Mouse (Mus musculus) forebrain, embryonic 16.5 days (tissue): ENCODE measurements around the gene Ptgis. TPM values are rescaled to one million over a fixed set of nuclear protein-coding genes. Genes with fewer than 3 reads are reported as not detected.
A peak's percentile ranks its signal among the peaks of the same experiment; 100 is the strongest.

ENCODE experiments used
- ATAC-seq: fragments of 200-750 bp; cut with Nextera tagmentation; 2 replicates; pipeline ENCODE4 v1.8.0; 2017; ENCODE audit warnings: mild to moderate bottlenecking, moderate library complexity
- H3K27ac ChIP-seq: fragments of 300-500 bp; sonication (generic); 2 replicates; pipeline ENCODE4 v1.5.1; 2014; ENCODE audit warnings: low read length, control low read depth
- H3K27me3 ChIP-seq: fragments of 300-500 bp; sonication (generic); replicated peaks from 2 replicates; pipeline ENCODE4 v1.6.1; 2014; ENCODE audit warnings: low read length; ENCODE audit not compliant: control insufficient read depth, insufficient read depth
- H3K36me3 ChIP-seq: fragments of 300-500 bp; sonication (generic); 2 replicates; pipeline ENCODE4 v1.6.1; 2014; ENCODE audit not compliant: control insufficient read depth, insufficient read depth
- H3K4me1 ChIP-seq: fragments of 300-500 bp; sonication (generic); replicated peaks from 2 replicates; pipeline ENCODE4 v1.6.1; 2014; ENCODE audit warnings: low read length; ENCODE audit not compliant: control insufficient read depth, insufficient read depth
- H3K4me2 ChIP-seq: fragments of 300-500 bp; sonication (generic); 2 replicates; pipeline ENCODE4 v1.6.1; 2014; ENCODE audit warnings: mild to moderate bottlenecking, low read length, control low read depth
- H3K4me3 ChIP-seq: fragments of 300-500 bp; sonication (generic); replicated peaks from 2 replicates; pipeline ENCODE4 v1.5.1; 2014; ENCODE audit warnings: mild to moderate bottlenecking, low read length, control low read depth
- H3K9ac ChIP-seq: fragments of 300-500 bp; sonication (generic); replicated peaks from 2 replicates; pipeline ENCODE4 v1.6.1; 2014; ENCODE audit warnings: low read depth, low read length, control low read depth
- H3K9me3 ChIP-seq: fragments of 300-500 bp; sonication (generic); 2 replicates; pipeline ENCODE4 v1.6.1; 2016; ENCODE audit warnings: low read length; ENCODE audit not compliant: control insufficient read depth
- WGBS: fragments of 180-500 bp; shearing (Covaris S2); extraction: QIAGEN DNeasy Blood & Tissue Kit; methylation state at CpG from one replicate; pipeline ENCODE4 v1.1.7; 2014; 5-methylcytosine and 5-hydroxymethylcytosine counted together
- polyA plus RNA-seq: library from polyadenylated mRNA; unstranded; fragments of >200 nt; fragmentation: Nextera tagmentation; extraction: Ambion mirVana; gene quantifications from 2 replicates; pipeline ENCODE4 v1.2.1, GENCODE M21; 2015

The Ptgis gene
- polyA plus RNA-seq, 1 experiment from 2014 or later: 3.1 TPM

- WGBS: 21% methylated on average over 7 of the region's 7 CpGs
- Histone ChIP-seq H3K27ac (no peak overlapping the region), H3K9me3 (no peaks in the 10 kb centered on the region), H3K4me1 (no peaks in the 10 kb centered on the region), H3K9ac (no peak overlapping the region), H3K27me3 (no peaks in the 10 kb centered on the region), H3K4me3 (no peak overlapping the region), H3K36me3 (no peaks in the 10 kb centered on the region), H3K4me2 (no peak overlapping the region)
- ATAC-seq: no peak
Observed at GRCm38 (mm10) chr2:167222152-167222551, 18.3 kb downstream of the Ptgis start.

- Histone ChIP-seq H3K27me3 (no peaks in the 10 kb centered on the region), H3K4me3 (no peak overlapping the region), H3K4me2 (no peak overlapping the region), H3K27ac (no peak overlapping the region), H3K4me1 (no peaks in the 10 kb centered on the region), H3K9me3 (no peaks in the 10 kb centered on the region), H3K9ac (no peak overlapping the region), H3K36me3 (no peaks in the 10 kb centered on the region)
- WGBS: 85% methylated on average over 13 of the region's 13 CpGs
- ATAC-seq: no peak
Observed at GRCm38 (mm10) chr2:167221159-167221845, 19.1 kb downstream of the Ptgis start.

GRCm38 (mm10) chr2:167220736-167221135 is 19.7 kb downstream of the Ptgis start:
- Histone ChIP-seq H3K27me3 (no peaks in the 10 kb centered on the region), H3K4me1 (no peaks in the 10 kb centered on the region), H3K4me2 (no peak overlapping the region), H3K9ac (no peak overlapping the region), H3K9me3 (no peaks in the 10 kb centered on the region), H3K4me3 (no peak overlapping the region), H3K27ac (no peak overlapping the region), H3K36me3 (no peaks in the 10 kb centered on the region)
- ATAC-seq: no peak
- 84% methylated on average over 5 of the region's 5 CpGs for WGBS

GRCm38 (mm10) chr2:167219154-167219775 is 21.1 kb downstream of the Ptgis start:
- no peak overlapping the region for H3K4me2 ChIP-seq
- WGBS: 41% methylated on average over 8 of the region's 8 CpGs
- H3K4me1 ChIP-seq: no peaks in the 10 kb centered on the region
- H3K27ac ChIP-seq: no peak overlapping the region
- H3K4me3 ChIP-seq: no peak overlapping the region
- H3K36me3 ChIP-seq: no peaks in the 10 kb centered on the region
- no peaks in the 10 kb centered on the region for H3K9me3 ChIP-seq
- no peak overlapping the region for H3K9ac ChIP-seq
- H3K27me3 ChIP-seq: no peaks in the 10 kb centered on the region
- peak; percentile 95 for ATAC-seq

GRCm38 (mm10) chr2:167213666-167214065 is 26.7 kb downstream of the Ptgis start:
- no peak overlapping the region for H3K27ac ChIP-seq
- H3K9me3 ChIP-seq: no peaks in the 10 kb centered on the region
- no peaks in the 10 kb centered on the region for H3K4me1 ChIP-seq
- H3K27me3 ChIP-seq: no peaks in the 10 kb centered on the region
- H3K4me3 ChIP-seq: no peak overlapping the region
- ATAC-seq: no peak
- H3K4me2 ChIP-seq: no peak overlapping the region
- H3K36me3 ChIP-seq: no peaks in the 10 kb centered on the region
- 95% methylated on average over 12 of the region's 12 CpGs for WGBS
- no peak overlapping the region for H3K9ac ChIP-seq

- 90% methylated on average over 3 of the region's 3 CpGs for WGBS
- Histone ChIP-seq H3K4me2 (no peak overlapping the region), H3K36me3 (no peaks in the 10 kb centered on the region), H3K9ac (no peak overlapping the region), H3K27ac (no peak overlapping the region), H3K4me1 (no peaks in the 10 kb centered on the region), H3K27me3 (no peaks in the 10 kb centered on the region), H3K9me3 (no peaks in the 10 kb centered on the region), H3K4me3 (no peak overlapping the region)
- no peak for ATAC-seq
Observed at GRCm38 (mm10) chr2:167213076-167213475, 27.3 kb downstream of the Ptgis start.

GRCm38 (mm10) chr2:167212551-167212950 is 27.9 kb downstream of the Ptgis start:
- ATAC-seq: no peak
- Histone ChIP-seq H3K9ac (no peak overlapping the region), H3K36me3 (no peaks in the 10 kb centered on the region), H3K4me1 (no peaks in the 10 kb centered on the region), H3K4me3 (no peak overlapping the region), H3K27ac (no peak overlapping the region), H3K4me2 (no peak overlapping the region), H3K9me3 (no peaks in the 10 kb centered on the region), H3K27me3 (no peaks in the 10 kb centered on the region)
- WGBS: 93% methylated on average over 6 of the region's 6 CpGs

- Histone ChIP-seq H3K4me2 (no peak overlapping the region), H3K4me3 (no peak overlapping the region), H3K4me1 (no peaks in the 10 kb centered on the region), H3K9me3 (no peaks in the 10 kb centered on the region), H3K27ac (no peak overlapping the region), H3K9ac (no peak overlapping the region), H3K36me3 (no peaks in the 10 kb centered on the region), H3K27me3 (no peaks in the 10 kb centered on the region)
- no peak for ATAC-seq
- WGBS: 92% methylated on average over 3 of the region's 3 CpGs
Observed at GRCm38 (mm10) chr2:167212089-167212488, 28.3 kb downstream of the Ptgis start.

GRCm38 (mm10) chr2:167209900-167210299 is 30.5 kb downstream of the Ptgis start:
- H3K27me3 ChIP-seq: no peaks in the 10 kb centered on the region
- H3K4me2 ChIP-seq: no peak overlapping the region
- H3K36me3 ChIP-seq: no peaks in the 10 kb centered on the region
- H3K9ac ChIP-seq: no peak overlapping the region
- H3K27ac ChIP-seq: no peak overlapping the region
- no peak overlapping the region for H3K4me3 ChIP-seq
- 72% methylated on average over 9 of the region's 9 CpGs for whole genome bisulfite sequencing
- no peaks in the 10 kb centered on the region for H3K9me3 ChIP-seq
- no peak for ATAC-seq
- H3K4me1 ChIP-seq: no peaks in the 10 kb centered on the region
